ENCODE assay signal across 20 mouse cellular contexts in the genomic region with DNA sequence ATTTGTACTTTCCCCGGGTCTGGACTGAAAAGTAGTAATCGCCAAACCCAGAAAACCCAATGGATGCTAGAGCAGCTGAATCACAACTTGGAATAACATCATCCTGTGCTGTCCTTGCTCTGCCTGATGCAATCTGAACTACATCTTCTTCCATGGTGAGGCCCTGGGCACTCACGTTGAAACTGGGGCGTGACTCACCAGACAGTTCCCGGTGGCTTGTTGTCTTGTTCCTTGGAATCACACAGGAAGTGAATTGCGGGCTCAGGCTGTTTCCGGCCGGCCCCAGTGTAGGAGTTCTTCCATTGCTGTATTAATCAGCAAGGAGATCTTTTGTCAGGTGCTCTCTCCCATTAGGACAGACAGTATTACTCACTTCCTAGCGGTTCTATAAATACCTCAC.
DNase-seq lines count a peak whose midpoint lies in the region; TF ChIP-seq lines count a peak whose summit lies in the region.
"Had no signal": no experiment of that assay in that cellular context is flagged by ENCODE, and none has a peak within 500 bp of the region (broad histone marks: within the 10 kb centered on the region; RNA-seq: fewer than 3 reads in every experiment).

No protein-coding gene starts in this region.

- H3K79me3 ChIP-seq in C2C12 (ENCODE audit: low read depth): no peaks in the 10 kb centered on the region

- peak overlapping the region; percentile 33 for H3K27ac ChIP-seq in embryonic fibroblast, embryonic 13.5 days (ENCODE audit: insufficient read depth, low read length)
- H3K27ac ChIP-seq: forebrain, embryonic 13.5 days; hindbrain, embryonic 10.5 days; left cerebral cortex, adult 2 months; limb, embryonic 10.5 days; midbrain, embryonic 15.5 days had no signal

- TF ChIP-seq CTCF in C2C12 (IDR thresholded peaks at IDR 0.05; ENCODE audit: control insufficient read depth, insufficient read depth, insufficient read length): no peak
- no peak for TF ChIP-seq CTCF in embryonic fibroblast, embryonic 13.5 days (IDR thresholded peaks at IDR 0.05; ENCODE audit: borderline replicate concordance, insufficient read depth, low read length)

- H3K4me3 ChIP-seq in C2C12 (ENCODE audit: insufficient read depth, poor library complexity, severe bottlenecking): no peak overlapping the region
- H3K4me3 ChIP-seq in embryonic fibroblast, embryonic 13.5 days (ENCODE audit: insufficient read depth, low read length): no peak overlapping the region
- H3K4me3 ChIP-seq: forebrain, embryonic 13.5 days; hindbrain, embryonic 10.5 days; left cerebral cortex, adult 2 months; limb, embryonic 10.5 days; midbrain, embryonic 15.5 days had no signal

- no peaks in the 10 kb centered on the region for H3K79me2 ChIP-seq in C2C12 (ENCODE audit: control insufficient read depth, insufficient read depth)

- no peaks in the 10 kb centered on the region for H3K36me3 ChIP-seq in C2C12 (ENCODE audit: control insufficient read depth, insufficient read depth)
- H3K36me3 ChIP-seq: hindbrain, embryonic 10.5 days; limb, embryonic 10.5 days; midbrain, embryonic 15.5 days had no signal

- intact Hi-C loops in gastrocnemius, postnatal 36 days (cut with DNase I): no loop called here

- peak; percentile 41 for DNase-seq in 3134 (ENCODE audit: extremely low read depth, insufficient read length, low spot score)
- DNase-seq in adrenal gland, adult 8-10 months: peak; percentile 25
- DNase-seq in natural killer cell, adult 2 months (ENCODE audit: low spot score in 2 of 2): no peak
- no peak for DNase-seq in cerebellum, adult 8-10 months
- no peak for DNase-seq in gastrocnemius, postnatal 36 days
- DNase-seq: gastrocnemius, postnatal 25 days; kidney, adult 2 months; kidney, postnatal 10 days; liver, postnatal 0 days; lung, postnatal 10 days; right cerebral cortex, postnatal 14 days; spleen, adult 18-20 months; thymus, postnatal 4 days had no signal

- no peaks in the 10 kb centered on the region for H3K4me1 ChIP-seq in embryonic fibroblast, embryonic 13.5 days (ENCODE audit: control insufficient read depth, insufficient read depth, low read length)
- H3K4me1 ChIP-seq: limb, embryonic 10.5 days; midbrain, embryonic 15.5 days had no signal

- no peaks in the 10 kb centered on the region for H3K27me3 ChIP-seq in C2C12 (ENCODE audit: control insufficient read depth, insufficient read depth, insufficient read length)
- H3K27me3 ChIP-seq: forebrain, embryonic 13.5 days; midbrain, embryonic 15.5 days had no signal

- no peak overlapping the region for H3ac ChIP-seq in C2C12 (ENCODE audit: control insufficient read depth, insufficient read length, low read depth)

- no peak for TF ChIP-seq POLR2A in embryonic fibroblast, embryonic 13.5 days (IDR thresholded peaks at IDR 0.05; ENCODE audit: low read depth, low read length)

TF ChIP-seq in C2C12, 6 proteins besides CTCF, POLR2A, EP300 and RAD21:
- TF ChIP-seq MYOD1 (IDR thresholded peaks at IDR 0.05; ENCODE audit: control insufficient read depth, insufficient read length, low read depth) (no peak), CEBPB (IDR thresholded peaks at IDR 0.05; ENCODE audit: low read depth) (peak; percentile 37), MAX (IDR thresholded peaks at IDR 0.05) (peak; percentile 27)

Comparison
In these comparisons a context has a peak if more than half of its experiments do, and no peak if none do; other contexts are left out.
1. DNase-seq: peak in 3134 (single experiment) and adrenal gland, adult 8-10 months (single experiment); none in natural killer cell, adult 2 months (0 of 2), cerebellum, adult 8-10 months (single experiment) and gastrocnemius, postnatal 36 days (0 of 2).